Mouse (Mus musculus): ENCODE results near the gene 2010111I01Rik.

2010111I01Rik gene

DNA sequence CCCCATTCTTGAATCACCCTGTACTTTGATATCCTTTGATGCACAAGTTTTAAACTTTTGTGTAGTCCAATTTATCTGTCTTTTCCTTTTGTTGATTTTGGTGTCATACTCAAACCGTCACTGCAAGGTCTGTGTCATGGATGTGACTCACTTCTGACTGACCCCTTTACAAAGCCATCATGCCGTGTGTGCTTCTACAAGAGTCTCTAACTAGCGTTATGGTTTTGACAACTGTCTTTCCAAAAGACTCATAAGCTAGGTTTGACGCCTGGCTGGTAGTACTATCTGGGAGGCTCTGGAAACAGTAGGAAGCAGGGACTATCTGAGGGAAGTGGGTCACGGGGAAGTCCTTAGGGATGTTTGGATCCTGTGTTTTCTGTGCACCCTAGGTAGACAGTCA lies 351.7 kb downstream of the 2010111I01Rik start:
- no peak for DNase-seq (ENCODE audit: low spot score)

- DNase-seq (ENCODE audit: low spot score): no peak
These were observed 353.0 kb downstream of the 2010111I01Rik start for GRCm38 (mm10) chr13:63317681-63318104.

GRCm38 (mm10) chr13:63319814-63320213 lies 355.1 kb downstream of the 2010111I01Rik start:
- no peak for DNase-seq (ENCODE audit: low spot score)

DNA sequence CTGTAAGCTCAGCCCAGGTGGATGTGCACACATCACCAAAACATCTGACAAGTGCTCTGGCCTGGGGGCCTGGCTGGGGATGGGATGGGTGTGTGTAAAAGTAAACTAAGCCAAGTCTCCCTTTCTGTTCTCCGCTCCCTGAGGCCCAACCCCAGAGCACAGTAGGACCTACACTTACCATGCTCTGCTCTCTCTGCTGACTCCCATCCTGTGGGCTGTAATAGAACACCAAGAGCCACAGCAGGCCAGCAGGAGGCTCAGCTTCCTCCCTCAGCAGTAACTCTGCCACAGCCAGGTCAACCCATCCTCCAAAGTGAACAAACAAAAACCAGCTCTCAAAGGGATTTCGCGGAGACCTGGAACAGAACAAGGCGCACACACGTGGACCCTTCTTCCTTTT lies 357.0 kb downstream of the 2010111I01Rik start:
- no peak for DNase-seq (ENCODE audit: low spot score)

- DNase-seq (ENCODE audit: low spot score): no peak
These were observed 358.1 kb downstream of the 2010111I01Rik start for GRCm38 (mm10) chr13:63322756-63323155.

- DNase-seq (ENCODE audit: low spot score): no peak
These were observed 358.8 kb downstream of the 2010111I01Rik start for GRCm38 (mm10) chr13:63323286-63324075.

GRCm38 (mm10) chr13:63324311-63324710 lies 359.6 kb downstream of the 2010111I01Rik start:
- DNase-seq (ENCODE audit: low spot score): no peak

- DNase-seq (ENCODE audit: low spot score): no peak
These were observed 360.5 kb downstream of the 2010111I01Rik start for GRCm38 (mm10) chr13:63324978-63325848.

- DNase-seq (ENCODE audit: low spot score): no peak
These were observed 361.3 kb downstream of the 2010111I01Rik start for GRCm38 (mm10) chr13:63326015-63326414.

DNA sequence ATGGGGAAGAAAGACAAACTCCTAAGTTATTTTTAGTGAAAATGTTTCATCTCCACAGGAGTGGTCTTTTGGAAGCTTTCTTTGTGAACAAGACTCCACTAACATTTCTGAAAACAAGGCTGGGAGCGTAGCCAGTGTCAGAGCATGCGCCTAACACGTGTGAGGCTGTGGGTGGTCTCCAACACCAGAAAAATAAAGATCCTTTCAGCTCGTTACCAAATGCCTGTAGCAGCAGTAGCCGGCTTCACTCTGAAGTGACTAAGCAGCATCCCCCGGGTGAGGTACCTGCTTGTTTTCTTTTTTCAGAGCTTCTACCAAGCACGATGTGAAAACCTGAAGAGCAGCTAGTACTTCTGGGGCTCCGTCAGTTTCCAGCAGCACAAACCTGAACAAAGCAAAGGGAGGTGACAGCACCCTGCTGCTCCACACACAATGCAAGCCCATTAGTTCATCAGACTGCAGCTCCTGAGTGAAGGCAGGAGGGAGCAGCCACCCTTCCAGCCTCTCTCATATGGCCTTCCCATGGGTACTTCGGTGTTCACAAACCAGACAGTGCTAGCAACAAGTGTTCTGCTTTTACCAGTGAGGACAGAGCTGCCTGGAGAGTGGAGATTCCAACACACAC lies 365.7 kb downstream of the 2010111I01Rik start:
- DNase-seq (ENCODE audit: low spot score): peak; percentile 42

- peak; percentile 77 for DNase-seq (ENCODE audit: low spot score)
These were observed 366.7 kb downstream of the 2010111I01Rik start for GRCm38 (mm10) chr13:63331379-63331778.

DNA sequence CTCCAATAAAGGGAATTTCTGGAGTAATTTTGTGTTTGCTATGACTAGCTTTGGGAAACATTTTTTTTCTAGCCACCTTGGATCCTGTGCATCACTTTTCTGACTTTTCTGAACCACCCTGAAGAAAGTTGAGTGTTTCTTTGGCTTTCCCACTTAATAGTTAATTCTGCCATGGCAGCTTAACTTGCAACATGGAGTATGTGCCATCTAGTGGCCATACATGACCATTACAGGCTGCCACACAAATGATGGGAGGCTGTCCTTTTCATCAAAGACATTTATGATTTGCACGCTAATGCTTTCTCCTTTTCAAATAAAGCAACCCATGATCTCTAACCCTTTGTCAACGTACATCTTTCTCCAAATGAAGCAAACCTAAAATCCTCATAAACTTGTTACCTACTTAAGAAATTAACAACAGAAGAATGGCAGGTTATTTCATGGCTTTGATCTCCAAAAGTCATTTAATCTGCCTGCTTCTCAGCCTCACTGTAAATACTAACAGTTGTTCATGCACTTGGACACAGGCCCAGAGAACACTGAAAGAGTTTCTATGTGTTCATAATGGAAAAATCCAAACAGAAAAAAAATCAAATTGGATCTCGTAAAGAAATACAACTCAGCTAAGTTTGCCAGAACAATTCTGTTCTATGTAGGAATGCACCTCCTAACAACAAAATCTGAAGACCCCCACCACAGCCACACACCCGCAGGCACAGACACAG lies 368.0 kb downstream of the 2010111I01Rik start:
- DNase-seq (ENCODE audit: low spot score): peak; percentile 77

GRCm38 (mm10) chr13:63335421-63336134 lies 370.9 kb downstream of the 2010111I01Rik start:
- DNase-seq (ENCODE audit: low spot score): peak; percentile 71

DNA sequence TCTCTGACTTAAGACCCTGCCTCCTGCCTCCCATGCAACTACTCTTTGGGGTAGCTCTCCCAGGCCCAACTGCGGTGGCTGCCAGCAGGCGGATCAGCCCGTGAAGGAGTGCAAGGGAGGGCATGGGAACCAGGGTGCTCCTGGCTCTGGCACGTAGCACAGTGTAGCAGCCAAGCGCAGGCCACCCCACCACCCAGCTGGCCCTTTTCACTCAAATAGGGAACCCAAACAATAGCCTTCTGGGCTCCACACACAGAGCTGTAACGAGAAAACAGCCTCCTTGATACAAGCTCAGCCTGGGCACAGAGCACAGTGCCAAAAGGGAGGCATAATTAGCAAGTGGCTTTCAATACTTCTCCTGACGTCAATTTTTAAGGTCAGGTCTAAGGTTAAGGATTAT lies 371.6 kb downstream of the 2010111I01Rik start:
- DNase-seq (ENCODE audit: low spot score): no peak

DNA sequence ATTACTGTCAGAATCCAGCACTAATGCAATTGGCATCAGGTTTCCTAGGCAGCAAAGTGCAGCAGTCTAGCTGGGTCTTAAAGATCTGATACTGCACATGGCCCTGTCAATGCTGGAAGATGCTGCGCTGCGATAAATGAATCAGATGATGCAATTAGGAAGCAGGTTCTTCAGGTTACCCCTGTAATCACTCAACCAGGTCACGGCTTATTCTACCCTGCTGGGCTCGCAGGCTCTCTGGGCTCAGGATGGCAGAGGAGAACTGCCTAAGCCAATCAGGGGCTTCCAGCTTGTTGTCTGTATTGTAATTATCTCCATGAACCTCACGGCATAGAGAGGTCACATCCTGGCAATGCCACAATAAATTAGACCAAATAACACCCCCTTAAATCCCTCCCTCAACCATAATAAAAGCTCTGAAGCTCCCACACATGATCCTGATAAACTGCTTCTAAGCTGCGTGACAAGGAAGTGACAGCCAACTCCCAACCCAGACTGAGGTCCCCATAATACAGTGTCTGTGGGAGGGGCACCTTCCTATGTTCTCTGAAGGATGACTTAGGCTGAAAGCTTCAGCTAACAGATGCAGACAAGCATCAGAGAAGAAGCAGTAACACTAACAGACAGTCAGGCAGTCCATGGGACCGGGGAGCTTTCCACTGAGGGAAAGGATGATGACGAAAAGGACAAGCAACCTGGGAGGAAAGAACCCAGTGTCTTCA lies 372.7 kb downstream of the 2010111I01Rik start:
- DNase-seq (ENCODE audit: low spot score): peak; percentile 44

- no peak for DNase-seq (ENCODE audit: low spot score)
These were observed 375.3 kb downstream of the 2010111I01Rik start for GRCm38 (mm10) chr13:63339946-63340345.

DNA sequence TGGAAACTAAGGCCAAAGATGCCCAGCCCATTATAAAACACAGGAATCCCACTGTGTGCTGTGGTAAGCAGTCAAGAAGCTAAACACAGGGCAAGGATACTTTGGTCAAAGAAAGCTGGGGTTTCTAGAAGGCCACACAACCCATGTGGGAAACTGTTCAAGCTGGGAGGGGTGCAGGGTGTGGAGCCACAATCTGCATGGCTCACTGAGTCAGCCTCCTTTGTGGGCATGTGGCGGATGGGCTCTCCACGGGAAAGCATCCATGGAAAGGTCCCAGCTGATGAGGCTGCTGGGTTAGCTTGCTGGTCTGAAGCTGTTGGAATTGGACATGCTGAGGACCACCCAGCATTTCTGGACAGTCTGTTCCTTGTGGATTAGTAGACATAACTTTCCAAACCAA lies 378.1 kb downstream of the 2010111I01Rik start:
- no peak for DNase-seq (ENCODE audit: low spot score)

DNA sequence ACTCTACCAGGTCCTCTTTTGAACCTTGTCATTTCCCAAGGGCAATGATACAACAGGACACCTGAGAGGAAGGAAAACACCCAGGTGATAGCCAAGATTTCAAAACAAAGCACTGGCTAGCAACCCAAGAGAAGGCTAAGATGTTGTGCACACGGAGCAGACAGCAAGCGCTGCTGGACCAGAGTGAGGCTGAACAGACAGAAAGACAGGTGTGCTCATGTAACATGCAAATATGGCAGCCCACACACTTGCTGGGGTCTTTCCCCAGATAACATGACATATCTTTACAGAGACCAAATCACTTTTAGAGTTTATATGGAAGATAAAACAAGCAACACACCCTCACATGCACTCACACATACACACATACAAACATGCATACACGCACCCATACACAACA lies 379.8 kb downstream of the 2010111I01Rik start:
- no peak for DNase-seq (ENCODE audit: low spot score)

DNA sequence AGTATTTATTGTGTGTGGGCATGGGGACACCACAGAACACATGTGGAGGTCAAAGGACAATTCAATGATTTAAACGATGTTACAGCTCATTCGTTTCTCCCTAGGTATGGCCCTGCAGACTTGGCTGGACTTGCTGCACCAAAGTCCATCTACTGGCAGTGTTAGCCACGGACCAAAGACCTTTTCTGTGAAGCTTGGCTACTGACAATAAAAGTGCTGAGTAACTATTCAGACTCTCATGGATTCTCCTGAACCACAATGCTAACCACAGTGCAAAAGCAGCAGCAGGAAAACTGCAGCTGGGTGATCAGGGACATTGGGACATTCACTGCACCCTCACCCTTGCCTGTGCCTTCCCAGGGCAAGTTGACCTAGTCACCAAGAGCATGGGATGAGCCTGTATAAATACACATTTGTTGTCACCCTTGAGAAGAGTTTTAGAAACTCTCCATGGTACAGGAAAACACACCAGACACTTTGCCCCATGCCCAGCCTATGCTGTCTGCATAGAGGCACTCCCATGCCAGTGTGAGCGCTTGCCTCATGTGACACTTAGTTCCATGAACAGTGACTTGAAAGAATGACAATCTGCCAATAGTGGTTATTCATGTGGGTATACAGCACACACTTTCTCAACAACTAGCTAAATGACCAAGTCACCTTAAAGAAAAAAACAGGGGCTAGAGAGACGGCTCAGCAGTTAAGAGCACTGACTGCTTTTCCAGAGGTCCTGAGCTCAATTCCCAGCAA lies 381.0 kb downstream of the 2010111I01Rik start:
- no peak for DNase-seq (ENCODE audit: low spot score)

DNA sequence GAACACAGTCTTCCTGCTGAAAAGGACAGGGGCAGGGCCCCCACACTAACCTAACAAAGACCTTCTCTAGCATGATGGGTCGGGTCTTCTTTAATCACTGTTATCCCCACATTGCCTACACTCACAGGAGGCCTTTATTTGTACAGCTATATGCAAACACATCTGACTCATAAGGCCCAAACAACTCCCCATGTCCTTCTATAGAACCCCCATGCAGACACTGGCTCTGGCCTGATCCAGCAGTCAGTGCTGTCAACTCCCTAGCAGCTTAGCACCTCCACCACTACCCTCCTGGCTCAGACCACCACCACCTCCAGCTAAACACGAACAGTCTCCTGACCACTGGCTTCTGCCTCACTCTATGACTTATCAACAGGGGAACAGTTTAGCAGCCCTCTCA lies 382.9 kb downstream of the 2010111I01Rik start:
- DNase-seq (ENCODE audit: low spot score): no peak
